Mouse (Mus musculus) G1E (cell line): Measurements from ENCODE around the gene Rrad. TPM values are rescaled to one million over a fixed set of nuclear protein-coding genes. Genes with fewer than 3 reads are reported as not detected.
A peak's percentile ranks its signal among the peaks of the same experiment; 100 is the strongest.
"Not testable (repeated sequence)": the region's sequence is repeated elsewhere in the genome, so short reads cannot be mapped to it uniquely, and the experiment has no call there.

Experiments
- ATAC-seq: 2 replicates; pipeline ENCODE4 v1.8.0; 2016; ENCODE audit warnings: mild to moderate bottlenecking; ENCODE audit not compliant: insufficient number of reproducible peaks, poor library complexity, low FRiP score, severe bottlenecking; ENCODE audit errors: extremely low read depth
- DNase-seq: peaks from one replicate; pipeline ENCODE4 v3.0.0; 2012; ENCODE audit warnings: low spot score
- H3K27me3 ChIP-seq: 2 replicates; pipeline ENCODE4 v1.6.1; 2012; ENCODE audit warnings: mild to moderate bottlenecking, low read length, inconsistent platforms; ENCODE audit not compliant: insufficient read depth
- H3K36me3 ChIP-seq: replicated peaks from 2 replicates; pipeline ENCODE3; 2012; ENCODE audit warnings: mild to moderate bottlenecking, inconsistent platforms
- H3K4me1 ChIP-seq: 2 replicates; pipeline ENCODE4 v1.6.1; 2012; ENCODE audit warnings: low read depth, low read length, inconsistent platforms, mixed read lengths; ENCODE audit not compliant: insufficient read depth
- H3K4me3 ChIP-seq: 2 replicates; pipeline ENCODE4 v1.5.1; 2012; ENCODE audit warnings: low read depth, mild to moderate bottlenecking, inconsistent platforms, low read length, moderate library complexity, mixed read lengths
- H3K9me3 ChIP-seq: replicated peaks from 2 replicates; pipeline ENCODE4 v1.6.1; 2012; ENCODE audit warnings: inconsistent platforms
- CTCF ChIP-seq: IDR thresholded peaks from 2 replicates; pipeline ENCODE4 v1.5.1; 2012; ENCODE audit warnings: low read depth, low read length, inconsistent platforms, mixed read lengths
- GATA1 ChIP-seq: IDR thresholded peaks from 2 replicates; pipeline ENCODE4 v1.6.1; 2012; ENCODE audit warnings: borderline replicate concordance, low read length, inconsistent platforms, mixed read lengths
- GATA2 ChIP-seq: IDR thresholded peaks from 2 replicates; pipeline ENCODE4 v1.6.1; 2012; ENCODE audit warnings: low read depth, low read length, inconsistent platforms, borderline replicate concordance
- POLR2AphosphoS5 ChIP-seq: IDR thresholded peaks from 2 replicates; pipeline ENCODE4 v1.6.1; 2012; ENCODE audit warnings: low read depth, low read length, inconsistent platforms; ENCODE audit not compliant: insufficient replicate concordance
- TAL1 ChIP-seq: conservative IDR thresholded peaks from 2 replicates; pipeline ENCODE4 v1.6.1; 2012; ENCODE audit warnings: low read depth, low read length, inconsistent platforms, mixed read lengths
- polyA plus RNA-seq: library from polyadenylated mRNA; stranded (reverse); fragments of >175 nt; gene quantifications from 2 replicates; pipeline ENCODE4 v1.2.3, GENCODE M21; 2012
- total RNA-seq, 2 experiments: library from RNA; stranded (forward) in 1 of 2; stranded (reverse) in 1 of 2; fragments of 200-1000 nt in 1 of 2; fragments of >200 nt in 1 of 2; fragmentation: Nextera tagmentation in 1 of 2; gene quantifications; 2 replicates each; pipeline ENCODE4 v1.2.3; 2014 to 2017

Gene Rrad
- 4.4 and 6.8 TPM in 2 replicates for total RNA-seq (2014; fragmentation: Nextera tagmentation)
- 4.9 and 5.3 TPM in 2 replicates for total RNA-seq (2017)
- polyA plus RNA-seq, result 7.2 and 7.9 TPM in 2 replicates

DNA sequence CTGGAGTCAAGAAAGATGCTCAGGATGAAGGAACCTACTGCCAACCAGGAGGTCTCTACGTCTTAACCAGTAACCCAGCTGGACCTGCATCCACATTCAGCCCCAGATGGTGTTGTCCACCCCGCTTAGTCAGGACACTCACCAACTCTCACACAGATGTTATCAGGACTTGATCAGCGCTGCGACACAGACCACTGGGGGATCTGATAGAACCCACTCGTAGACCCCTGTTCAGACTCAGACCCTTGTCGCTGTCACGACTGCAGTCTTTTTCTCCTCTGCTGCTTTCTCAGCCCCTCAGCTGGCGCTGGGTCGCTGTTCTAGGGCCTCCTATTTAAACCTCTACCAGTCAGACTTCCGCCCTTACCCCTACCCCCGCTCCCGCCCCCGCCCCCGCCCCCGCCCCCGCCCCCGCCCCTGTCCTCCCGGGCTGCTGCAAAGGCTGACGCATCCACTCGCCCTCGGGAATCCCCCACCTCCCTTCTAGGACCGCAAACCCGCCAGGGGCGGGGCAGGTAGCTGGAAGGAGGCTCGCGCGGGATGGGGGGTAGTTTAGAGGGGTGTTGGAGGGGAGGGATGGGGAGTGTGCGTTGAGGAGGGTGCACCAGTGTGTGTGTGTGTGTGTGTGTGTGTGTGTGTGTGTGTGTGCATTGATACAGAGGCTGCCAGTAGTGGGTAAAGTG lies at the start of gene Rrad:
Gene Rrad, minus strand, starts transcription at position 347 of the 683 bp plus-strand sequence.
- DNase-seq (peak; percentile 93), ATAC-seq (peak; percentile 55)
- H3K27me3 ChIP-seq, result peaks cover 3% of the 10 kb centered on the region; the same call in 1 of the 2 replicates
- H3K4me3 ChIP-seq, result peak within 1 kb of the TSS; percentile 69
- TF ChIP-seq TAL1 (no peak), CTCF (no peak), POLR2AphosphoS5 (no peak), GATA2 (no peak), GATA1 (no peak)
- peaks cover 56% of the 10 kb centered on the region for H3K4me1 ChIP-seq
- H3K36me3 ChIP-seq, result peaks cover 41% of the 10 kb centered on the region
- H3K9me3 ChIP-seq, result no peaks in the 10 kb centered on the region

- no peak for ATAC-seq
- H3K4me1 ChIP-seq, result no peaks in the 10 kb centered on the region
Observed at GRCm38 (mm10) chr8:104655614-104656013, 24.5 kb upstream of the Rrad start.

DNA sequence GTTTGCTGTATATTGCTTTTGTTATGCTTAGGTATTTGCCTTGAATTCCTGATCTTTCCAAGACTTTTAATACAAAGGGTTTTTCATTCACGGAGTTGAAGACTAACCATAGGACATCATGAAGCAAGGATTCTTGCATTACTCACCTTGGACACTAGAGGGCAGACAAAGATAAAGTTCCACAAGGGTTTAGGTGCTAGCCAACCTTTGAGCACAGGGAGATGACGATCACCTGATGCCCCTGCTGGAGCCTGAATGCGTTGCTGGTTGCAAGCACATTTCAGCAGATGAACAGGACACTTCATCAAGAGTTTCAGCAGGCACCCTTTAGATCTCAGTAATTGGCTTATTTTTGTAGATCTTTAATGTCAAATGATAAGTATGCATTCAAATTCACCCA lies 23.9 kb upstream of the Rrad start:
- Histone ChIP-seq H3K27me3 (peaks cover 14% of the 10 kb centered on the region), H3K4me3 (no peak overlapping the region), H3K36me3 (no peaks in the 10 kb centered on the region), H3K9me3 (no peaks in the 10 kb centered on the region), H3K4me1 (no peaks in the 10 kb centered on the region)
- TF ChIP-seq CTCF, result peak; percentile 58
- TF ChIP-seq POLR2AphosphoS5, result no peak
- peak; percentile 70; the same call in 1 of the 2 replicates for ATAC-seq
- DNase-seq, result peak; percentile 63

More at GRCm38 (mm10) chr8:104655614-104656013, 24.5 kb upstream of the Rrad start:
- Histone ChIP-seq H3K9me3 (no peaks in the 10 kb centered on the region), H3K4me3 (no peak overlapping the region), H3K27me3 (peaks cover 18% of the 10 kb centered on the region), H3K36me3 (no peaks in the 10 kb centered on the region)
- no peak for DNase-seq
- TF ChIP-seq TAL1, result no peak
- TF ChIP-seq GATA2, result no peak
- no peak for TF ChIP-seq POLR2AphosphoS5
- TF ChIP-seq CTCF, result no peak
- no peak for TF ChIP-seq GATA1

- H3K36me3 ChIP-seq, result peaks cover 14% of the 10 kb centered on the region
- H3K4me3 ChIP-seq, DNase-seq, H3K27me3 ChIP-seq, H3K9me3 ChIP-seq, ATAC-seq: not testable (repeated sequence)
- peaks cover 26% of the 10 kb centered on the region for H3K4me1 ChIP-seq
Observed at GRCm38 (mm10) chr8:104644187-104644586, 13.1 kb upstream of the Rrad start.

GRCm38 (mm10) chr8:104642324-104642654 lies 11.2 kb upstream of the Rrad start:
- Histone ChIP-seq H3K27me3 (no peaks in the 10 kb centered on the region), H3K4me3 (peak overlapping the region; percentile 97), H3K4me1 (peaks cover 41% of the 10 kb centered on the region), H3K9me3 (no peaks in the 10 kb centered on the region), H3K36me3 (peaks cover 30% of the 10 kb centered on the region)
- TF ChIP-seq CTCF (no peak), GATA2 (no peak), POLR2AphosphoS5 (no peak), TAL1 (no peak)
- DNase-seq, result no peak
- no peak for ATAC-seq

- H3K27me3 ChIP-seq, result no peaks in the 10 kb centered on the region
- H3K4me1 ChIP-seq, result peaks cover 41% of the 10 kb centered on the region
- ATAC-seq (peak; percentile 88), DNase-seq (peak; percentile 88)
- peaks cover 36% of the 10 kb centered on the region for H3K36me3 ChIP-seq
- TF ChIP-seq CTCF, result no peak
- no peak for TF ChIP-seq GATA2
- no peak for TF ChIP-seq GATA1
- TF ChIP-seq POLR2AphosphoS5, result no peak
- no peak for TF ChIP-seq TAL1
- H3K4me3 ChIP-seq, result peak within 1 kb of the TSS; percentile 97
- no peaks in the 10 kb centered on the region for H3K9me3 ChIP-seq
Observed at GRCm38 (mm10) chr8:104641426-104642323, 10.5 kb upstream of the Rrad start, which contains the start of gene Ciao2b. TSS of gene Ciao2b (minus strand) at chr8:104641965.
